9 mouse cellular contexts compared by ENCODE assay signal in genomic region chr6:72233950-72234349, GRCm38 (mm10). TPM values are rescaled to one million over a fixed set of nuclear protein-coding genes. Genes with fewer than 3 reads are reported as not detected.
DNase-seq lines count a peak whose midpoint lies in the region; ATAC-seq and TF ChIP-seq lines count a peak whose summit lies in the region.
"Had no signal": no experiment of that assay in that cellular context is flagged by ENCODE, and none has a peak within 500 bp of the region (broad histone marks: within the 10 kb centered on the region; RNA-seq: fewer than 3 reads in every experiment).

No protein-coding gene starts in this region.

- H3K4me2 ChIP-seq in embryonic facial prominence, embryonic 14.5 days (ENCODE audit: low read depth, low read length) = peak overlapping the region; percentile 96
- H3K4me2 ChIP-seq in intestine, postnatal 0 days (replicated peaks; ENCODE audit: low read depth) = peak overlapping the region; percentile 97
- H3K4me2 ChIP-seq in neural tube, embryonic 13.5 days = peak overlapping the region; percentile 100

- 0% methylated on average over 6 of the region's 13 CpGs for WGBS in embryonic facial prominence, embryonic 14.5 days
- 4% methylated on average over 12 of the region's 13 CpGs for WGBS in intestine, postnatal 0 days
- 0% methylated on average over 9 of the region's 13 CpGs for WGBS in neural tube, embryonic 13.5 days

- peak overlapping the region; percentile 66 for H3K9ac ChIP-seq in embryonic facial prominence, embryonic 14.5 days (ENCODE audit: low read depth, low read length)
- H3K9ac ChIP-seq in intestine, postnatal 0 days (ENCODE audit: low read depth, low read length) = peak overlapping the region; percentile 42; the same call in 1 of the 2 replicates
- H3K9ac ChIP-seq in neural tube, embryonic 13.5 days = peak overlapping the region; percentile 69

- H3K9me3 ChIP-seq in embryonic facial prominence, embryonic 14.5 days (ENCODE audit: control insufficient read depth, low read length) = no peaks in the 10 kb centered on the region
- no peaks in the 10 kb centered on the region for H3K9me3 ChIP-seq in intestine, postnatal 0 days (ENCODE audit: control insufficient read depth)
- no peaks in the 10 kb centered on the region for H3K9me3 ChIP-seq in neural tube, embryonic 13.5 days

- ATAC-seq in embryonic facial prominence, embryonic 14.5 days (ENCODE audit: low read depth) = no peak
- ATAC-seq in intestine, postnatal 0 days = no peak
- ATAC-seq in neural tube, embryonic 13.5 days (ENCODE audit: low read depth) = no peak
- no peak for ATAC-seq in frontal cortex, adult (ENCODE audit: low TSS enrichment)
- no peak for ATAC-seq in megakaryocyte-erythroid progenitor cell, adult 5-6 weeks (replicated peaks; ENCODE audit: low FRiP score, low TSS enrichment, poor library complexity, severe bottlenecking)

- H3K4me1 ChIP-seq in embryonic facial prominence, embryonic 14.5 days (ENCODE audit: control insufficient read depth, insufficient read depth, low read length) = peaks cover 32% of the 10 kb centered on the region
- H3K4me1 ChIP-seq in intestine, postnatal 0 days (replicated peaks; ENCODE audit: control insufficient read depth, insufficient read depth, low read length) = no peaks in the 10 kb centered on the region
- peaks cover 62% of the 10 kb centered on the region for H3K4me1 ChIP-seq in neural tube, embryonic 13.5 days (replicated peaks)

- no peaks in the 10 kb centered on the region for H3K36me3 ChIP-seq in embryonic facial prominence, embryonic 14.5 days (ENCODE audit: control insufficient read depth, insufficient read depth, low read length)
- no peaks in the 10 kb centered on the region for H3K36me3 ChIP-seq in intestine, postnatal 0 days (ENCODE audit: control insufficient read depth, insufficient read depth)
- H3K36me3 ChIP-seq in neural tube, embryonic 13.5 days = no peaks in the 10 kb centered on the region

- DNase-seq in layer of hippocampus, adult 2 months (ENCODE audit: low spot score in 2 of 2) = no peak
- DNase-seq in layer of hippocampus, adult 18-20 months (ENCODE audit: low spot score in 2 of 2) = no peak
- DNase-seq in embryonic facial prominence, embryonic 14.5 days (ENCODE audit: low spot score) = no peak
- no peak for DNase-seq in urinary bladder, adult 2 months (ENCODE audit: low spot score)

- H3K27me3 ChIP-seq in embryonic facial prominence, embryonic 14.5 days (replicated peaks; ENCODE audit: control insufficient read depth, insufficient read depth, low read length) = peaks cover 5% of the 10 kb centered on the region; the same call in 1 of the 2 replicates
- peaks cover 48% of the 10 kb centered on the region for H3K27me3 ChIP-seq in intestine, postnatal 0 days (replicated peaks; ENCODE audit: control insufficient read depth, insufficient read depth, low read length)
- peaks cover 97% of the 10 kb centered on the region for H3K27me3 ChIP-seq in neural tube, embryonic 13.5 days

- no peak for TF ChIP-seq CTCF in layer of hippocampus, adult 2 months (conservative IDR thresholded peaks at IDR 0.05)
- no peak for TF ChIP-seq CTCF in intestine, postnatal 0 days (IDR thresholded peaks at IDR 0.05; ENCODE audit: low read depth)

- H3K27ac ChIP-seq in layer of hippocampus, adult 2 months = peak overlapping the region; percentile 75; the same call in 1 of the 2 replicates
- H3K27ac ChIP-seq in embryonic facial prominence, embryonic 14.5 days (replicated peaks; ENCODE audit: low read depth, low read length) = no peak overlapping the region
- no peak overlapping the region for H3K27ac ChIP-seq in intestine, postnatal 0 days (ENCODE audit: low read depth, low read length)
- H3K27ac ChIP-seq in neural tube, embryonic 13.5 days (replicated peaks) = no peak overlapping the region

- H3K4me3 ChIP-seq in layer of hippocampus, adult 2 months = peak overlapping the region; percentile 67
- peak overlapping the region; percentile 67 for H3K4me3 ChIP-seq in embryonic facial prominence, embryonic 14.5 days (ENCODE audit: low read depth, low read length)
- peak overlapping the region; percentile 62 for H3K4me3 ChIP-seq in intestine, postnatal 0 days (ENCODE audit: low read depth, low read length)
- peak overlapping the region; percentile 56 for H3K4me3 ChIP-seq in neural tube, embryonic 13.5 days

RNA-seq across cellular contexts. Expression of gene Atoh8, which starts 1.4 kb away (rescaled TPM):
- 1 to 10 TPM; 2.1 to 3.1 TPM for total RNA-seq in layer of hippocampus, adult 2 months (2021)
- 1 to 10 TPM; 3.2 to 3.4 TPM for total RNA-seq in layer of hippocampus, adult 18-20 months (2021)
- polyA plus RNA-seq in embryonic facial prominence, embryonic 14.5 days (2014; fragmentation: Nextera tagmentation; extraction: Ambion mirVana) = 12.1 and 12.9 TPM in 2 replicates
- polyA plus RNA-seq in intestine, postnatal 0 days (2015; fragmentation: Nextera tagmentation; extraction: Ambion mirVana) = 3.7 and 4.5 TPM in 2 replicates
- polyA plus RNA-seq in neural tube, embryonic 13.5 days (2015; fragmentation: Nextera tagmentation; extraction: Ambion mirVana) = 3.9 and 4.7 TPM in 2 replicates
- polyA plus RNA-seq in urinary bladder, adult 2 months (2012; rRNA removed) = 20.2 and 24.1 TPM in 2 replicates
- not detected in 2 replicates for total RNA-seq in megakaryocyte-erythroid progenitor cell, adult 5-6 weeks (2014; fragmentation: Nextera tagmentation)
- total RNA-seq in megakaryocyte-erythroid progenitor cell, adult 5-6 weeks (2017) = 0.91 TPM in 1 of 2 replicates, not detected in the other
- total RNA-seq: neutrophil, adult 5-6 weeks had no signal
